Mouse (Mus musculus) heart, adult 8-10 months (tissue): ENCODE results near the gene Cped1. TPM values are rescaled to one million over a fixed set of nuclear protein-coding genes. Genes with fewer than 3 reads are reported as not detected.

Experiments used
- DNase-seq: peaks from one replicate; pipeline ENCODE4 v3.0.0; 2022; ENCODE audit warnings: low spot score
- total RNA-seq, 4 experiments: library from RNA; stranded (reverse); gene quantifications; 2 replicates each; pipeline ENCODE4 v1.2.4; 2022

The Cped1 gene
- total RNA-seq, 4 experiments from 2014 or later: 19.0 to 28.2 (median 24.9) TPM

DNA sequence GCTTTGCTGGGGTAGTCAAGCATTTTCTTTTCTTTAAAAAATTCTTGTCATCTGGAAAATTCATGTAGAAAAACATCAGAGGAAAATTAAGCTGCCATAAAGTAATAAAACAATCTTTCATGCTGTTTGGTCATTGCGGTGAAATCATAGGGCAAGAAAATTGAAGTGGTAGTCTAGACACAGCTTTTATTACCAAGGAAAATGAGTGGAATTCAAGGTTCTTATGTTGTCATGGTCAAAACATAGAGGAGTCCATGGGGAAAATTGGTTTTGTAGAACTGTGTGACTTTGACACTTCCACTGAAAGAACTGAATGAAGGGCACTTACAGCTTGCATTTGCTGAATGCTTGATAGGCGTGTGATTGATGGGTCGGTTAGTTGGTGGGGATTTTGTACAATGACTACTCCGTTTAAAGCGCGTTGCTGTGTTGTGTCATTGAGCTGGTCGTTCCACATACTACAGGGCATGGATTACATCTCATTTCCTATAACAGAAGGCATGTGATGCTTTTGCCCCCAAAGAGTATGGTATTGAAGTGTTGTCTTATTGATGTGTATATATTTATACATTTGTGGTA lies 93.1 kb downstream of the Cped1 start:
- DNase-seq: no peak

DNA sequence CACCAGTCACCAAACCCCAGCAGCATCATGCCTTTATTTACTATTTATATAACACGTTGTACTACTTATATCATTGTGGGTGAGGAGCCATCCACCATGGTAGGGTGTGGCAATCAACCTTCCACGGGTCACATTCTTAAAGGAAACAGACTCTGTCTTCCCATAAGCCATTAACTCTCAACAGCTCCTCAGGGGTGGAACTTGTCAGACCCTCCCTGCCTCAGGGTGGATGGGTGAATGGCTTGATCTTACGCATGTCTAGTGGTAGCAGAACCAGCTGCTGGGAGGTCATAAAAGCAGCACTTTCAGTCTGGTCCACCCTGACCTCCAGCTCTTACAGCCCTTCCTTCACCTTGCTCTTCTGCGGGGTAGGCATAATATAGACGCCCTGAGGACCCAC lies 100.3 kb downstream of the Cped1 start:
- DNase-seq: no peak

DNA sequence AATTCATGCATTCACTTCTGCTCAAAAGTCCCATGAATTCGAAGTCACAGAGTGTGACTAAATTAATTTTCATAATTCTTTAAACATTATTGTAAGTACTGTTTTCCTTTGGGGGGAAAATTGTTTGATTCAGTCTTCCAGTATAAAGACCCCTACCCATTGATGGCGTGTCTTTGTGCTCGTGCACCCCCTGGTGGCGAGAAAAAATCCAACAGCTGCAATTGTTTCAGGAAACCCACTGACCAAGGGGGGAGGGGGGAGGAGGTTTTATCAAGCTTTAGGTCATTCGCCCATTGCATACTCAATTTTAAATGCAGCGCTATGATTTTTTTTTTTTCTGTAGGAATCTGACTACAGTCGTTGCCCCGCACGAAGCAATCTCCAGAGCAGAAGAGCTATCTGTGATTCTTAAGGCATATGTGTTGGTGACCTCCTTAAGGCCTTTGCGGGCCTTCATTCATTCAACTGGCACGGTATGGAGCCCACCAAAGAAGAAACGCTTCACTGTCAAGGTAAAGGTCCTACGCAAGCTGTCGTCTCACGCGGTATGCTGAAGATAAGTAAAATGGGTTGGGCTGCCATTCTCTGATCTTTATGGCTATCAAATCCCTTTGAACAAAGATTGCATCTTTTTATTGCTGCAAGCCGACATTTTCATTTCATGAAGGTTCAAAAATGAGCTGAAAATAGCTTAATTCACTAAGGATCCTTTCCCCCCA lies 102.8 kb downstream of the Cped1 start:
- peak; percentile 58 for DNase-seq

DNA sequence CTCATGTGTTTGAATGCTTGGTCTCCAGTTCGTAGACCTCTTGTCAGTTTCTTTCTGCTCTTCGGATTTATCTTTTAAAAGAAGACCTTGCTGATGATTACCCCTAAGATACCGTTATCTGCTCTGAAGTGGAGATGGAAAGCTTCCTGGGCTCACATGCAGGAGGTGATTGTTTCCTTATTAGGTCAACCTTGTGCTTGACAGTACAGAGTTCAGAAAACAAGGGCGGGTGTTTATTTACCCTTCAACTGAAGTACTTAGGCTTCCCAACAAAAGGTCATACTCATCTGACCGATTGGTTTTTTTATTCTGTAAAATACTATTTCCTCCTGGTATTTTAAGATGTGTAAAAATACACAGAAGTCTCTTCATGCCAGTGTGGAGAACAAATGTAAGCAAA lies 106.1 kb downstream of the Cped1 start:
- DNase-seq: no peak

DNA sequence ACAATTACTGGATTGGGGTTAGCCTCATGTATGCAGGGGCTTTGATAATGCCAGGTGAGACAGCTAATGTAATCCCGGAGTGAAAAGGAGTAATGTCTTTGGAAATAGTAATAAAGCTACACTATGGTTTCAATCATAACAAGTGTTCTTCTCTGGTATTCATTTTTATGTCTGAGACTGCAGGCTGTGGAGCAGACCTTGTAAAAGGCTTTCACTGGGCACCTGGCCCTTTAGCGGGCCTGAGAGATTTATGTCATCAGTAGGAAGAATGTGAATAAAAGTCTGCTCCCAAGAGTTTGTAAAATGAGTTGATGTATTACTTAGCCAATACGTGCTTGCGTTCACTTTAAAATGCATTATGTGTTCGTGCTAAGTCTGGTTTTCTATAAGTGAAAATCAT lies 108.1 kb downstream of the Cped1 start:
- no peak for DNase-seq

DNA sequence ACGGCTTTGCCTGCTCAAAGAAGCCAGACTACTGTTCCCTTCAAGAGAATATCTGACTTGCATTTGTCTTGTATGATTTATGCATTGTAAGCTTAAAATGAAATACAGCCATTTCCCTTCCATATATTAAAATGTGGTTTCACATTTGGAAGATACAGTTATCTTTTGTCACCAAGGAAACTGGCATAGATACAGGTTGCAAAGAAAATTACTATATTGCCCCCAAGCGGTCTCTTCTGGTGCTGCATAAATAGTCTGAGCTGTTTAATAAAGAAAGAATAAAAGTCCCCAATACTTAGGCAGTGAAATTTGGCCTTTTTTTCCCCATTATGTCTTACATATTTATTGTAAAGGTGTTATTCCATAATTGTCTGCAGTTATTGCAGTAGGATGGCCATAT lies 112.0 kb downstream of the Cped1 start:
- DNase-seq: peak; percentile 44

DNA sequence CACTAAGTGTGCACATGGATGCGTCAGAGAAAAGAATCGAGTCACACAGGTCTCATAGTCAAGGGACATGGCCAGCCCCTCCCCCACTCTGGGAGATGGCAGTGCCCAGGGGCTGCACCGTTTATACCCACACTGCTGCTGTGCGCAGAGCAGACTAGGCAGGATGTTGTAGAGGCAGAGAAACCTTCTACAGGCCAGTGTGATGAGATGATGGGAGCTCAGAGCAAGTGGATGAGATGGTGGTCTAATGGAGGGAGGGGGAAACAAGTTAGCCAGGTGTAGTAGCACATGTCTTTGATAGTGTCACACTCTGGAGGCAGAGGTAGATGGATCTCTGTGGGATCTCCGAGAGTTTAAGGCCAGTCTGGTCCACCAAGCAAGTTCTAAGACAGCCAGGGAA lies 114.1 kb downstream of the Cped1 start:
- DNase-seq: no peak

DNA sequence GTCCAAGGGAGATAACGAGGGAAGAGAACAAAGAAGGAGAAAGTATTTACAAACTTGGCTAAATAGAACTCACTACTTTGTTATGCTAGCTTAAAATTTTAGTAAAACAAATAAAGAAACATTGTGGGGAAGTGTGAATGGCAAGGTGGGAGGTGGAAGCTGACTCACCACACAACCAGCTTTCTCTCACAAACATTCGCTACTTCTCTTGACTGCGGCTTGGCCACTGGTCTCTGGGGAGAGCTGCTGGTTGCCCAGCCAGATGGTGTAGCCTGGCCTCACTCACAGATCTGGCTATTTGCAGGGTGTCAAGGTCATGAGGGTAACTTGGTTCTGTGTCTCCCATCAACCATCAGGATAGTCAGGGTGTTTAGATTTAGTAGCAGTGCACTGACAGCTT lies 116.2 kb downstream of the Cped1 start:
- no peak for DNase-seq

DNA sequence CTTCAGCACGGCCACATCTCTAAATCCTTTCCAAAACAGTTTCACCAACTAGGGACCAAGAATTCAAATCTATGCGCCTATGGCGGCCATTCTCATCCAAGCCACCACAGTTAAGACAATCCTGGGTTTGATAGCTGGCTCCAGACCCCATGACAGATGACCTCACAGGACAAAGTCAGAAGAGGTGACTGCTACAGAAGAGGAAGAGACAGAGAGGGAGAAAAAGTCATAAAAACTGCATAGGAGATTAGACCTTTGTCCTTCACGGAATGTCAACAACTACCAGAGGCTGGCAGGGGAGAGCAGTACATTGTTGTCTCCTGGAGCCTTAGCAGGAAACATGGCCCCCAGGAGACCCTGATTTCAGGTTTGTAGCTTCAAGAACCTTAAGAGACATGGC lies 117.0 kb downstream of the Cped1 start:
- no peak for DNase-seq

DNA sequence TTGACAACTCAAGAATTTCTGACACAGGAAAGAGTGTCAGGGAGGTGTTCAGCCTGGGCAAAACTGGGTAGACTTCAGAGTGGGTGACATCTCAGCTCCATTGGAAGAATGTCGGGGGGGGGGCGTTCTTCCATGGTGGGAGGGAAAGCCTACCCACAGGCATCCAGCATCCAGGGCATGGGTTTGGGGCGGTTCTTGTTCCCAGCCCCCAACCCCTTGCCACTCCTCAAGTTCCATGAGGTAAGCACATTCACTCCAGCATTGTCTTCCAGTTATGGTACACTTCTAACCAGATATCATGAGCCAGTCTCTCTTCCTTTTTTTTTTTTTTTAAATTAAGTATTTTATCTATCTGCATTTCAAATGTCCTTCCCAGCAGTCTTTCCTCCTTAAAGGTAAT lies 118.0 kb downstream of the Cped1 start:
- no peak for DNase-seq

DNA sequence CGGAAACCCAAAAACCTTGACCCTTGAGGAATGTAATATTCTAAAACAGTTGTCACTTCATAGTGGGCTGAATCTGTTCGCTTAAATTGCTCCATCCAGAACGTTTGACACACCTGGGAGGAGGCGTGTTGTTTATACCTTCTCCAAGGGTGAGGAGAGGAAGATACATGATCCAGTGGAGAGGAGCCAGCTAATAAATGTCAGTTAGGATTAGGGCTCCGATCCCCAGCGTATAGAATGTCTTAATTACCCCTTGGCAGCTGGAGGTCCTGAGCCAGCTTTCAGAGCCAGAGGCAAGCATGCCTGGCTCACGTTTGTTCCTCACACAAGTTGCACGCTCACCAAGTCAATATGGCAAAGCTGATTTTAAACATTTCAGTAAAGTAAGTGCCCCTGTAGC lies 118.5 kb downstream of the Cped1 start:
- no peak for DNase-seq

DNA sequence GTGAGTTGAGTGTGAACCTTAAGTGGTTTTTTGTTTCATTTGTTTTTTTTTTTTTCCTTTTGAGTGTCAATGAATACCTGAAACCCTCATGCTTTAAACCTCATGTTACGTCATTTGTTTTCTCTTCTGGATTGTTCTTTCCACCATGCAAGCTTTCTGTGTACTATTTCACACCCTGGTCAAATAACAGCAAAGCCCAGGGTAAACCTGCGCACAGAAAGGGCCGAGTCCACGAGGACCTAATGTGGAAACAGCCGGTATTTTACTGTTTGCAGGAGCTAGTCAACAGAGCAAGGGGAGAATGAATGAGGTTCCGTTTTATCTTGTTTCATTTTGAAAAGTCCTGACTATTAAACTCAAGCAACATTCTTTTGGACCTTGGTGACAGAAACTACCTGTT lies 128.4 kb downstream of the Cped1 start:
- no peak for DNase-seq

DNA sequence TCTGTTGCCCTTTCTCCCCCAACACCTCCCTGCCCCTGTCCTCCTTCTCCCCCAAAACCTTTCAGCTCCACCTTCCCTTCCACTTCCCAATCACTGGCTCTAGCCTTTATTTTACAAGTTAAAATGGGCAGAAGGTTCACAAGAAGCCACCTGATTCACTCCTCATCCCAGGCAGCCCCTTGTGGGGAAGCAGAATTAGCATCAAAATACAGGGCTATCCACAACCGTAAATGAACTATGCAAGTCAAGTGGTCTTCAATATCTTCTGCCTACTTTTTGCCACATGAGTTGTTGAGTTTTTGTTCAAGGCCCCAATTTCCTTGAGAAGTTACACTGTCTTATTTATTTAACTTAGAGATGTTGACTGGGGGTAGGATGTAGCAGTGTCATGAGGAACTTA lies 131.0 kb downstream of the Cped1 start:
- no peak for DNase-seq

DNA sequence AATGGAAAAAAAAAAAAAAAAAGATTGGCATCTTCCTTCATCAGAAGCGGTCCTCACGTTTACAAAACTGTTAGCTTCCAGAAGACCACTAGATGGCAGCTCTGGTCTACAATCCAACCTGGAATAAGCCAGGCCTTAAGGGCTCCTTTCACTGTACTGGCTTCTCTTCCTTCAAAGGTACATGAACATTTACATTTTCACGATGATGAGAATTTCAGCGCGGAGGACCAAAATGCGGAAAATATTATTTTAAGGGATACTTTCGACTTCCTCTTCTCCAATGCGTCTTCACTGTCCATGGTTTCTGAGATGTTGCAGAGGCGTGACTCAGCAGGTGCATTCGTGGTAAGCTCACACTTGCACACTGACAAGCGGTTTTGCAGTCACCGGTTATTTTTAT lies 136.4 kb downstream of the Cped1 start:
- DNase-seq: peak; percentile 42

DNA sequence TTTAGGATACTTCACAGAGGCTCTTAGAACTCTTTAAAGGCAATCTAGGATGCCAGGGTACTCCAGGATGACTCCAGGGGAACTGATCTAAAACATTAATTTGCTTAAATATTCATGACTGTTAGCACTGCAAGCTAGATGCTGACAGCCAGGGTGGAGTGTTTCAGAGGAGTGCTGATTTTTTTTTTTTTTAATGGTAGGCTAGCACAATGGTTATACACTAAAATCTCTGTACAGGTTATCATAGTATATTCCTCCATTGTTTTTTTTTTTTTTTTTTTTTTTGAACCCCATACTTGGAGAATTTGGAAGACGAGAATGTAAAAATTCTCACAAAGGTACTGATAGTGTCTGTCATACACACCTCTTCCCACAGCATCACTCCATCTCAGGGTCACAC lies 137.0 kb downstream of the Cped1 start:
- no peak for DNase-seq

DNA sequence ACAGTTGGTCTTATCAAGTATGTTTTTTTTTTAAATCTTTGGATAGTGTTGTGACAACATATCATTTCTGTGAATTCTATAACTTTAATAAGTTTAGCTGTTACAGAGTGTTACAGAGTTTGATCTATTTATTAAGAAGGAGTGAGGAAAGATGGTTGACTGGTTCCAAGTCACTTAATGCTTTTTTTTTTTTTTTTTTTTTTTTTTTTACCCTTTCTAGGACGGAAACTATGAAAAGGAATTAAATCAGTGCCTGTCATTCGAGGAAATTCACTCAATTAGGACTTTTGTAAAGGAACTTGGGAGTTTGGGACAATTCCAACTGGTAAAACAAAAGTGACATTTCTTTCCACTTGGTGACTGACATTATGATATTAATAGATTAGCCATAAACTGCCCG lies 137.6 kb downstream of the Cped1 start:
- DNase-seq: no peak

DNA sequence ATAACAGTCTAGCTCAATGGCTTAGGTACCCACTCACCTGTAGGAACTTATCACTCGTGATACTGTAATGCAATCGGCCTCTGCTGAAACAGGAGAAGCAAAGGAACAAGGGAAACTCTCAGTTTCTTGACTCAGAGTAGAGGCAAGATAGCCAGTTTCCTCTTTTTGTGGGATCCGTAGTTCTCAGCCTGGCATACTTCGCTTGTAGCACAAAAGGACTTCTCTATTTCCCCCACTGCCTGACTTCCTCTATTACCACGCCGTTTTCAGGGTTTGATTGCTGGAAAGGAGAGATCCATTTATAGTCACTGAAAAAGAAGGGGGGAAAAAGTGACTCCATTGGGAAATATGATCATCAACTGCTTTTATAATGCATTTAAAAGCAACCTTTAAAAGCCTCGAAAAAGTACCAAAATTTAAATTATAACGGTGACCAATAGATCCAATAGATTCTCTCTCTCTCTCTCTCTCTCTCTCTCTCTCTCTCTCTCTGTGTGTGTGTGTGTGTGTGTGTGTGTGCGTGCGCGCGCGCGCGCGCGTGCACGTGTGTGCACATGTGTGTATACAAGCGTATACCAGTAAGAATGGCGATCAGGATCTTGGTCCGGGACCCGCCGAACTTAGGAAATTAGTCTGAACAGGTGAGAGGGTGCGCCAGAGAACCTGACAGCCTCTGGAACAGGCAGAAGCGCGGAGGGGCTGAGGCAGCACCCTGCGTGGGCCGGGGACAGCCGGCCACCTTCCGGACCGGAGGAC lies 139.0 kb downstream of the Cped1 start:
- peak; percentile 12 for DNase-seq

DNA sequence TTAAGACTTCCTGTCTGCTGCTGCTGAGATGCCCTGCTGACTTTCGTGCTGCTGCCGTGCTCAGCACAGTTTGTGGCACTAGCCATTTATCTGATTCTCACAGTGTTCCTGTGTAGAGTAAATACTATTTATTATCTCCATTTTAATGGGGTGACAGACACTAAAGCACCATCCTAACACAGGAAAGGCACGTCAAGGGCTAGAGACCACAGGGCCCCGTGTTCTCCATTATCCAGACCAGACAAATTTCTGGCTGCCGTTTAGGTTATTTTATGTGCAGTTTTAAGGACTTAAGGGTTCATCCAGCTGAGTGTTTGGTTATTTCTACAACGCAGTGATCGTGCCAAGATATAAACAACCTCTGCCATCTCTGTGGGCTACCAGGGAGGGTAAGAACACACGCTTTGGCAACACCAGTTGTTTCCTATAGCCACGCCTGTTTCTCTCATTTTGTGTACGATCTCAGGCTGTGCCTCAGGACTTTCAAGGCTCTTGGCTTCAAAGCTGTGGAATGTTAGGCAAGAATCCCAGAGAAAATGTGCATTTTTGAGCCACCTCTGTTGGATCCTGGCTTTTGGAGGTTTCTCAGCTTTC lies 149.4 kb downstream of the Cped1 start:
- DNase-seq: no peak

DNA sequence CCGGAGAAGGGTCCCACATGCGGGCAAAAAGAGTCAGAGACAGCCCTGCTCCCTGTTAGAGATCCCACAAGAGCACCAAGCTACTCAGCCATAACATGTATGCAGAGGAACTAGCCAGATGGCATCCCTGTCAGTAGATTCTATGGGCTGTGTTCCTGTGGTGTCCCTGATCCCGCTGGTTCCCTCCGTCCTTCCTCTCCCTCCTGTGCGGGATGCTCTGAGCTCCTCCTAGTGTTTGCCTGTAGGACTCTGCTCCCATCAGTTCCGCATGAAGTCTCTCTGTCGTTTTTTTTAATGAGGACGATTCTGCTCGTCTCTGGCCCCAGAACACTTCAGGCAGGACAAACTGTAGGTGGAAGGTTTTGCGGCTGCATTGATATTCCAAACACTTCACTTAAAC lies 151.1 kb downstream of the Cped1 start:
- DNase-seq: no peak

DNA sequence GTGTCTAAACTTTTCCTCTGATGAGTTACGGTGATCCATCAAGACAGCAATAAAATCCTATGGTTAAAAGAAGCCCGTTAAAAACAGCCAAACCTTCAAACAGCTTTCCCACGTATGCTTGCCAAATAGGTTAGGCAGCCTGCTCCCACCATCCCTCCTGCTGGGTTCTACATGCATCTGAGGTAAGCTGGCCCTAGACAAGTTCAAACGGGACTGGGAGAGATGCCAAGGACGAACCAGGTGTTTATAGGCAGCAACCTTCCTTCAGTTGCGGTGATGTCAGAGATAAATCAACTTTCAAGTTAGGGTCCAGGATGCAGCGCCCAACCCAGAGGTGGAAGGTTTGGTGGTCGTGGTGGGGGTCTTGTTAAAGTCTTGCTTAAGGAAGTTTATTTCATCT lies 155.1 kb downstream of the Cped1 start:
- no peak for DNase-seq

DNA sequence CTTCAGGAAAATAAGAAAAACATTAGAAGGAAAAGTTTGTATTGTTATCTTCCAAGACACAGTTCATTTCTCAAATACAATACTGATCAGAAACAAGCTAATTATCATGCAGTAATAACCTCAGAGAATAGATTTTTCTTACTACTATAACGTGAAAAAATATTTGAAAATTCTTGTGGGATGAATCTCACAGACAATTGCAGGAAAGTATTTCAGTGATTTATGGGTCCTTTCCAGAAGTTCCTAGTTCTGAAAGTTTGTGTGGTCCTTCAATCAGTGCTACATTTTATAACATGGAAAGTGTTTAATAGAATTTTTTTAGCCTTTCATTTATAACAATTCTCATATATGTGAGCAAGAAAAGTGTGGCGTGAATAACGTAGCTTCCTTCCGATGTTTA lies 161.5 kb downstream of the Cped1 start:
- DNase-seq: no peak

DNA sequence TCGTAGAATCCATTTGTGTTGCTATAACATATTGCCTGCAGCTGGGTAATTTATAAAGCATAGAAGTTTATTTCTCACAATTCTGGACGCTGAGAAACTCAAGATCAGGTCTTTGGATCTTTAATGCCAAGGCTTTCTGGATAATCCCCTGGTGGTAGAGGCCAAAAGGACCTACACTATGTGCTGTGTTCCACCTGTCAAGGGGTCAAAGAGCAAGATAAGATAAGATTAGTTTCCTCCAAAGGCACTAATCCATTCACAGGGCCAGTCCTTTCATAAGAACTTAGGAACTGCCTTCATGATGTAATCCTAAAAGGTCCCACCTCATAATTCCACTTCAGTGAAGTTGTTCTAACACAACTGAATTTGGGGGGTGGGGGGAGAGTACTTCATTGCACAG lies 162.8 kb downstream of the Cped1 start:
- no peak for DNase-seq

DNA sequence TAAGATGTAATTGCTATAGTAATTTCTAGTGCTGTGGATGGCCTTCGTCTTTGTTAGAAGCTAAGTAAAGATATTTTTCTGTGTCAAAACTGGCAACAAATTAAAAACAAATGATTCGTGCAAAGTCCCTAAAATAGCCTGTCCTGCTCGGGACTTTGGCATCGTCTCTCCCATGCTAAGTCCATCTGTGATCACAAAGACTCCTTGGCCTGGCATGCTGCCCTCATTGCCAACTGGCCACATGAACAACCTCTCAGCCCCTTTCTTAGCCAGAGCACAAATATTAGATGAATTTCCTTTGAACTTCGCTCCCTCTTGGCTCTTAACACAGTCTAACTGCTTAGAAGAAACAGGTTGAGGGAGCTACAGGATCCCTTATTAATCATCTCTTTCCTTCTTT lies 171.7 kb downstream of the Cped1 start:
- DNase-seq: no peak
